Mouse (Mus musculus) CD4-positive naive resting alpha-beta T cell, adult 76 days (primary cell): ENCODE data around the gene Adgrb3. TPM values are rescaled to one million over a fixed set of nuclear protein-coding genes. Genes with fewer than 3 reads are reported as not detected.

ENCODE experiments used
- total RNA-seq: library from RNA; stranded (reverse); gene quantifications from one replicate; pipeline ENCODE4 v1.2.4, GENCODE M21; 2023

Gene Adgrb3
- total RNA-seq, result not detected

GRCm38 (mm10) chr1:25828971-25829920 is at the start of gene Adgrb3:
TSS of gene Adgrb3 (minus strand) at chr1:25829707.

